Mouse (Mus musculus) right cerebral cortex, postnatal 4 days (tissue): Measurements from ENCODE around the gene 1700029F12Rik.

Experiments
- DNase-seq: peaks from one replicate; pipeline ENCODE4 v3.0.0-alpha.2; 2022

1700029F12Rik gene

GRCm38 (mm10) chr13:97020122-97020521, 14.0 kb downstream of the 1700029F12Rik start:
- DNase-seq = no peak

- no peak for DNase-seq
Observed at GRCm38 (mm10) chr13:97017711-97018110, 16.5 kb downstream of the 1700029F12Rik start.

GRCm38 (mm10) chr13:97014366-97014765, 19.8 kb downstream of the 1700029F12Rik start:
- no peak for DNase-seq

GRCm38 (mm10) chr13:97008266-97009153, 25.7 kb downstream of the 1700029F12Rik start:
- DNase-seq = peak; percentile 39

- DNase-seq = peak; percentile 37
Observed at GRCm38 (mm10) chr13:97007501-97008265, 26.5 kb downstream of the 1700029F12Rik start.

- no peak for DNase-seq
Observed at GRCm38 (mm10) chr13:97006784-97007183, 27.4 kb downstream of the 1700029F12Rik start.

GRCm38 (mm10) chr13:96997080-96997479, 37.1 kb downstream of the 1700029F12Rik start:
- no peak for DNase-seq

- DNase-seq = no peak
Observed at GRCm38 (mm10) chr13:96995243-96995642, 38.9 kb downstream of the 1700029F12Rik start.

- no peak for DNase-seq
Observed at GRCm38 (mm10) chr13:96993291-96993989, 40.7 kb downstream of the 1700029F12Rik start.

- DNase-seq = no peak
Observed at GRCm38 (mm10) chr13:96990561-96991265, 43.4 kb downstream of the 1700029F12Rik start.

- DNase-seq = no peak
Observed at GRCm38 (mm10) chr13:96990045-96990444, 44.1 kb downstream of the 1700029F12Rik start.

- DNase-seq = no peak
Observed at GRCm38 (mm10) chr13:96989129-96989528, 45.0 kb downstream of the 1700029F12Rik start.

- no peak for DNase-seq
Observed at GRCm38 (mm10) chr13:96985599-96986275, 48.4 kb downstream of the 1700029F12Rik start.

- DNase-seq = no peak
Observed at GRCm38 (mm10) chr13:96984688-96985087, 49.5 kb downstream of the 1700029F12Rik start.

- DNase-seq = no peak
Observed at GRCm38 (mm10) chr13:96983251-96984126, 50.7 kb downstream of the 1700029F12Rik start.

GRCm38 (mm10) chr13:96980561-96980960, 53.6 kb downstream of the 1700029F12Rik start:
- no peak for DNase-seq

- no peak for DNase-seq
Observed at GRCm38 (mm10) chr13:96976986-96977595, 57.1 kb downstream of the 1700029F12Rik start.

- DNase-seq = no peak
Observed at GRCm38 (mm10) chr13:96973318-96973717, 60.8 kb downstream of the 1700029F12Rik start.
